Mouse (Mus musculus): ENCODE measurements around the gene Ttl. TPM values are rescaled to one million over a fixed set of nuclear protein-coding genes. Genes with fewer than 3 reads are reported as not detected.
A peak's percentile ranks its signal among the peaks of the same experiment; 100 is the strongest.

Ttl gene
- total RNA-seq (2015) (2.6 and 3.3 TPM in 2 replicates), total RNA-seq (2017) (3.0 and 3.6 TPM in 2 replicates)

- peak; percentile 91 for ATAC-seq (ENCODE audit: poor library complexity, severe bottlenecking)
These were observed at the start of gene Ttl for GRCm38 (mm10) chr2:129065437-129066282. TSS of gene Ttl (plus strand) at chr2:129065942.

DNA sequence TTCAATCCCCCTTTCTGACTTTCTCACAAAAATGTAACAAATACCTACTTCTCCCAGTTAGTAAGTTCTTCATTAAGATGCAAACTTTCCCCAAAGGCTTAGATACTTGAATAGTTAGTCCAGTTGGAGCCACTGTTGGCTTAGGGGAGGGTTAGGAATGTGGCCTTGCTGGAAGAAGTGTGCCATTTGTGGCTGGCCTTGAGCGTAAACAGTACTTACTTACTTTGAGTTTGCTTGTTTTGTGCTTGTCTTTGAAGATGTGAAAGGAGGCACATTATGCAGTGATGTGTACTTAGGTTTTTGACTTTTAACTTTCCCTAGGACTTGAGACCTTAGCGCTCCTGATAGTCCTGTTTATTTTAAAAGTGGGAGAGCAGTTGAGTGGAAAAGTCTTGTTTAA lies 45.6 kb upstream of the Ttl start:
- no peak for ATAC-seq (ENCODE audit: poor library complexity, severe bottlenecking)

- no peak for ATAC-seq (ENCODE audit: poor library complexity, severe bottlenecking)
These were observed 40.9 kb upstream of the Ttl start for GRCm38 (mm10) chr2:129024820-129025219.

GRCm38 (mm10) chr2:129035381-129035780 lies 30.4 kb upstream of the Ttl start:
- ATAC-seq (ENCODE audit: poor library complexity, severe bottlenecking), result no peak

DNA sequence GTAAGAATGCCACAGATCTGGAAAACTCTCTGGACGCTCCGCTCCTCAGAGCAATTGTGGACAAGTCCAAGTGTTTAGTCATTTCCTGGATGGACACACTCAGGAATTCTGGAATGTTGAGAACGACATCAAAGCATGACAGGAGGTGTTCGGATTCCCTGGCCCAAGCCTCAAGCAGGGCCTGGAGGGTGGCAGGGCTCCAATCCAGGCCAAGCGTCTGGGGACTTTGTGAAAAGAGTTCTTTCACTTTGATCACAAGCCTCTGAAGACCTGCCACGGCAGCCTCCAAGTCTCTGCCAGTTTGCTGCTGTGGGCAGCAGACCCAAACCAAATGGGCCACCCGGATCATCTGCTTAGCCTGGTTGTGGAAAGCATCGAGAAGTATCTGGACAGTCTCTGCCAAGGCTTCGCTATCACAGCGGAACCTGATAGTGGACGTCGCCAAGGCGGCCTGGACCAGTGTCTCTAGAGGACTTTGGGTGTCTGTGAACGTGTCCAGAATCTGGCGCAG lies 27.3 kb upstream of the Ttl start:
- no peak for ATAC-seq (ENCODE audit: poor library complexity, severe bottlenecking)

GRCm38 (mm10) chr2:129038937-129039631 lies 26.7 kb upstream of the Ttl start:
- ATAC-seq (ENCODE audit: poor library complexity, severe bottlenecking), result no peak

DNA sequence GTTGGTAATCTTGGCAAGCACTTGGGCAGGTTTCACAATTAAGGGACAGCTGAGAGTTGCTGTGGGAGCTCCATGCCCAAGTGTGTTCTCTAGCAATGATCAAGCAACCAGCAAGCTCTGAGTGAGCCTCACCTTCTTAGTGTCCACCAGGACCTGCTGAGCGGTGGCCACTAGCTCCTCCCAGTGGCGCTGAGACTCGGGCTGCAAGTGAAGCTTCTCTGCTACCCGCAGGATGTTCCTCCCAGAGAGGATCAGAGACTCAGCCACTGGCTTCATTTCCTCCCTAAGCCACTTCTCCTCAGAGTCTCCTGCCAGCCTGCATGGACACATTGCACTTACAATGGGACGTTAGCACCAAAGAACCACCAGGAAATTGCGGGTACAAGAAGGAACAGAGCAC lies 25.2 kb upstream of the Ttl start:
- peak; percentile 40; the same call in 1 of the 2 replicates for ATAC-seq (ENCODE audit: poor library complexity, severe bottlenecking)

DNA sequence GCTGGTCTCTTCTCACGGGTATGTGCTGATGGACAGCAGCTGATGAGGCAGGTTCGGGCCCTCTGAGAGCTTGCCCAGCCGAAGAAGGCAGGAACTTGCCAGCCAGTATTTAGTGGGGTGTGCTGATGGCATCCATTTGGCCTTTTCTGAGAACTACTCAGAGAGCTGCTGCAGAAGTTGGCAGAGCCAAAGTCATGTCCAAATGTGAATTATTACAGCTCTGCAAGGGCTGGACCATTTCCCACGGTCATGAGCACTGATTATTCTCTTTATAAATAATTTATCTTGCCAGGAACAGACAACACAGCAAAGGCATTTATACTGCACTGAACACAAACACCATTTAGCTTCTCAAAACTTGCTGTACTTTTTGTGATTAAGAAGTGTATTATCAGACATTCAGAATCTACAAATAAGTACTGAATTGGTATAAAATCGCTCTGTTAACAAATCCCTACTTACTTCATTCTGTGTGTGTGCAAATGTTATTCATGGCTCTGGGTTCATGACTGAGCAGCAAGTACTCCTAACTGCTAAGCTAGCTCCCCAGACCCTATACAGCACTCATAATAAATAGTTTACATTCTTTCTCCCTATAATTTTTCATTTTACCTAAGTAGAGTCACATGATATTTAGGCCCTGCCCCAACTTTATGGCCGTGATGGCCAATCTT lies 19.4 kb upstream of the Ttl start:
- no peak for ATAC-seq (ENCODE audit: poor library complexity, severe bottlenecking)

DNA sequence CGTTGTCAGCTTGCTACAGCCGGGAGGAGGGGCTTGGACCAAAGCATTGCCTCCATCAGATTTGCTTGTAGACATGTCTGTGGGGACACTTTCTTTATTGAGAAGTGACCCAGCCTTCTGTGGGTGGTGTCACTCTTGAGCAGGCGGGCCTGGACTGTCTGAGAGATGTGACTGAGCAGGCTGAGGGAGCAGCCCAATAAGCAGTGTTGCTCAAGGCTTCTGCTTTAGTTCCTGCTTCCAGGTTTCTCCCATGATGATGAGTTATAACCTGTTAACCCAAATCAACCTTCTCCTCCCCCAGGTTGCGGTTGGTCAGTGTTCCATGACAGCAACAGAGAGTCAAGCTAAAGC lies 18.9 kb upstream of the Ttl start:
- ATAC-seq (ENCODE audit: poor library complexity, severe bottlenecking), result no peak

DNA sequence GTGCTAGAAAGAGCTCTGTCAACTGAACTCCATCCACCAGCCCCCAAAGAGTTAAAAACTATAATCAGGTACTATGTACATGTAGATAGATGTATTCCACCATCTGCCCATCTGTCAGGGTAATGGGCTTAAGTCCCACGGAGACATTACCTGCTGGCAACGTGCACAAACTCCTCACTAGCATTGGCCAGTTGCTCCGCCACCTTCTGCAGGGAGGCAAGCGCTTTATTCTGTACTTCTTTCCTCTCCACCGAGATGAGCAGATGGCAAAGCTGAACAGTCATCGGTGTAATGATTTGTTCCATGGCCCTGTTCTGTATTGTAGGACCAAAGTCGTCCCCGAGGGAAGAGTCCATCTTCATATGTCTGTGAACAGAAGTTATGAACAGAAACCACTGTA lies 17.9 kb upstream of the Ttl start, which contains the start of gene Vinac1:
Vinac1 (minus strand) TSS at position 362 of the 400 bp plus-strand sequence.
- no peak for ATAC-seq (ENCODE audit: poor library complexity, severe bottlenecking)

DNA sequence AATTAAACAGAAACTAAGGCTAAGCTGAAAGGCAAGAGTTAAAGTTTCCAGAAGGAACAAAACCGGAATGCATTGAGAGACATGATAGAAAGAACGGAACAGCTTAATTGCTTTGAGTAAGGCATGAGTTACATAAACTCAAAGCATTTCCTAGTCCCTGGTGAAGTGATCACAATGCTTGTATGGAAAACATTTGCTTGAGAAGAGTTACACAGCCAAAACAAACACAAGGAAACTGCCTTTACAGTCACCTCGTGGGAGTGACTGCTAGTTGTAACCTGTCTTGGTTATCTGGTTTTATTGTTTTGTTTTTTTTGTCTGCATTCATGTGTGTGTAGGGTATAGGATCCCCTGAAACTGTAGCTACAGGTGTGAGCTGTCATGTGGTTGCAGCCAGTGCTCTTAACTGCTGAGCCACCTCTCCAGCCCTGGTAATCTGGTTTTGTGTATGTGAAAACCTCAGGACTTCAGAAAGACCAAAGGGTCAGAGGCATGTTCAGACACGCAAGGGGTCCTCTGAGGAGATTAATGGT lies 13.2 kb upstream of the Ttl start:
- no peak for ATAC-seq (ENCODE audit: poor library complexity, severe bottlenecking)

DNA sequence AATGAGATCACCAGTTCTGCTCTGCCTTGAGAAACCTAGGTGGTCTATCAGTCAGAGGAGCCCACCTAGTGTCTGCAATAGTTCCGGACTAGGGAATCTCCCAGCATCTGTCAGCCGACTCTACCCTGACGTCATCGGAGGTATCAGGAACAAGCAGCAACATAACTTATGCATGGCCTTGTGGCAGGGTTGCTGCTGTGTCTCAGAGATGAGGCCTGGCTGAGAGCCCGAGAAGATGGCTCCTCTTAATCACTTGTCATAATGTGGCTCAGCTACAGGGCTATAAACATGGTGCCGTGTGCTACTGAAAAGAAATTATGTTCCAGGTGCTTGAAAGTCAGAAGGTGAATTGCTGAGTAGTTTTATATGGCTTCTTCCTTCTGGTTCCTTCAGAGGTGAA lies 10.0 kb upstream of the Ttl start:
- no peak for ATAC-seq (ENCODE audit: poor library complexity, severe bottlenecking)

DNA sequence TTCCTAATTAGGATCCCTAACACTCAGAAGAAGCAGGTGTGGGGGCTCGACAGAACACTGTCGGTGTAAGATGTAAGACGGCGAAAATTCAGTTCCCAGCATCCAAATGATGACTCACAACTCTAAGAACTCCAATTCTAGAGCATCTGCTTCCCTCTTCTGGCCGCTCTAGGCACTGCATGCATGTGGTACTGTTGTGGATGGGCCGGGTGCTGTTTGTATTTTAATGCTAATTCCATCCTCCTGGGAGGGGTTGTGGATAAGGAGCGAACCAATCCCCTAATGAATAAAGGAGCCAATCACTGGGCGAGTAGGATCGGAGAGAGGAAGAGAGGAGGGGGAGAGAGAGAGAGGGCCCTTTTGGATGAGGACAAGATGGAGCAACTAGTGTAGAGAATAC lies 9.1 kb upstream of the Ttl start:
- ATAC-seq (ENCODE audit: poor library complexity, severe bottlenecking), result 0 out of 2 replicates have a peak, but pooled peaks have one; percentile 47

- ATAC-seq (ENCODE audit: poor library complexity, severe bottlenecking), result no peak
These were observed 8.5 kb upstream of the Ttl start for GRCm38 (mm10) chr2:129057256-129057655.

DNA sequence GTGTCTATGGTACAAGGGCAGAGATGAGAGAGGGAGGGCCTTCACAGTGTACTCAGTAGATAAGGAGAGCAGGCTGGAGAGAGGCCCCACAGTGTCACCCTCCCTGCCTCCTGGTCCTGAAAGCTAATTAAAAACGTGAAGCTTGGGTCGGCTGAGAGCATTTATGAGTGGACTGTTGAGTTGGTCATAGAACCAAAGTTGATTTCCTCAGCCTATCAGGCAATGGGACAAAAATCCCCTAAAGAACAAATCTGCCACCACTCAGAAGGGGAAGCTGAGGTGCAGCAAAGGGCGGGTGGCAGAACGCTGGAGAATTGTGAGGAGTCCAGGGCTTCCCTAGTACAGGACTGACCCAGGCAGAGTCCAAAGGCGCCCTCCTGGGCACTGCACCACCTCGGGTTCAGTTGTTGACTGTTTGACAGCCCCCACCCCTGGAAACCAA lies 7.8 kb upstream of the Ttl start:
- ATAC-seq (ENCODE audit: poor library complexity, severe bottlenecking), result no peak

DNA sequence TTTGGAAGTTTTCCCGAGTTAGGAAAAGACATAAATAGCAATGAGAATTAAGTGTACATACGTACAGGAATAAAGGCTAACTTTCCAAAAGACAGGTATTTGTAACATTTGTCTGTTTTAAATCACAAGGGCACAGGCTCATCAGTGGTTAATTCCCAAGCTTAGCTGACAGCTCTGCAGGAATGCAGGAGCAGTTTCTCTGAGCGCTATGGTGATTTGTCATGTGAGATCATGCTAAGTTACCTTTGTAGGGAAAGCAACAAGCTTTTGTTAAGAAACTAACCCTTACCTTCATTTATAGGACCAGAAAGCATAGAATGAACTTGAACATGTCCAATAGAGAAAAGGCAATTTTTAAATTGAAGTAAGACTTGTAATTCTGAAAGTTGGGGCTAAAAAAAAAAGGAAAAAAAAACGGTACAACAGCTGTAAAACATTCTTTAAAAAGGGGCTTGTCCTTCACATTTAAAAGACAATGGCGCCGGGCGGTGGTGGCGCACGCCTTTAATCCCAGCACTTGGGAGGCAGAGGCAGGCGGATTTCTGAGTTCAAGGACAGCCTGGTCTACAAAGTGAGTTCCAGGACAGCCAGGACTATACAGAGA lies 4.2 kb upstream of the Ttl start:
- ATAC-seq (ENCODE audit: poor library complexity, severe bottlenecking), result no peak

- ATAC-seq (ENCODE audit: poor library complexity, severe bottlenecking), result peak; percentile 71
These were observed 584 bp downstream of the Ttl start for GRCm38 (mm10) chr2:129066326-129066725.

GRCm38 (mm10) chr2:129070296-129070695 lies 4.6 kb downstream of the Ttl start:
- no peak for ATAC-seq (ENCODE audit: poor library complexity, severe bottlenecking)

GRCm38 (mm10) chr2:129078313-129078712 lies 12.6 kb downstream of the Ttl start:
- peak; percentile 56; the same call in 1 of the 2 replicates for ATAC-seq (ENCODE audit: poor library complexity, severe bottlenecking)

GRCm38 (mm10) chr2:129079194-129079593 lies 13.5 kb downstream of the Ttl start:
- ATAC-seq (ENCODE audit: poor library complexity, severe bottlenecking), result no peak

DNA sequence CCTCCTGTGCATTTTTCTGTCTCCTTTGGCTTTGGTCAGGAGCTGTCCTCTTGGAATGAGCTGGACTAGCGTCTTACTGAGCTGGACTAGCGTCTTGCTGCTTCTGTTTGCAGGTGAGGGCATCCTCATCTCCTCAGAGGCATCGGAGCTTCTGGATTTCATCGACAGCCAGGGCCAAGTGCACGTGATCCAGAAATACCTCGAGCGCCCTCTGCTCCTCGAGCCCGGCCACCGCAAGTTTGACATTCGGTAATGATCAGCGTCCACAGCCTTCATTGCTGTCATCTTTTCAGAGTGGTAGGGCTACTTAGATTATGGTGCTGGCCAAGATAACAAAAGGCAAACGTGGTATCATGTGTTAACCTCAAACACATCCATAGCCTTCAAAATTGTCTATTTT lies 15.4 kb downstream of the Ttl start:
- ATAC-seq (ENCODE audit: poor library complexity, severe bottlenecking), result no peak

Measured in megakaryocyte, adult 5-6 weeks (primary cell).